Mouse (Mus musculus) MEL (cell line): ENCODE results near the gene Spo11.

Source experiments
- CTCF ChIP-seq, 3 experiments: IDR thresholded peaks in 2 of 3; conservative IDR thresholded peaks in 1 of 3; 2 replicates each; pipeline ENCODE4 v1.5.1; 2011 to 2012; ENCODE audit warnings: low read length in 3 of 3, low read depth in 2 of 3, mild to moderate bottlenecking in 2 of 3, improper control_type of control experiment in 1 of 3, inconsistent platforms in 1 of 3, mixed read lengths in 1 of 3, moderate library complexity in 1 of 3; ENCODE audit not compliant: control insufficient read depth in 1 of 3, insufficient read depth in 1 of 3, poor library complexity in 1 of 3, severe bottlenecking in 1 of 3
- EP300 ChIP-seq, 2 experiments: IDR thresholded peaks; 2 replicates each; pipeline ENCODE4 v1.6.1; 2011; ENCODE audit warnings: improper control_type of control experiment in 2 of 2, low read length in 2 of 2, low read depth in 1 of 2, mild to moderate bottlenecking in 1 of 2
- ETS1 ChIP-seq: IDR thresholded peaks from 2 replicates; pipeline ENCODE4 v1.6.1; 2012; ENCODE audit warnings: low read depth, mild to moderate bottlenecking, inconsistent platforms, low read length, improper control_type of control experiment, moderate library complexity
- MYB ChIP-seq: IDR thresholded peaks from 2 replicates; pipeline ENCODE4 v1.6.1; 2011; ENCODE audit warnings: mild to moderate bottlenecking, low read depth, low read length, improper control_type of control experiment
- MYC ChIP-seq: IDR thresholded peaks from 2 replicates; pipeline ENCODE4 v1.6.1; 2011; ENCODE audit warnings: low read depth, mild to moderate bottlenecking, low read length, improper control_type of control experiment, moderate library complexity
- NELFE ChIP-seq: IDR thresholded peaks from 2 replicates; pipeline ENCODE4 v1.6.1; 2011; ENCODE audit warnings: low read depth, low read length, improper control_type of control experiment
- POLR2A ChIP-seq, 2 experiments: IDR thresholded peaks; 2 replicates each; pipeline ENCODE4 v1.6.1; 2011 to 2012; ENCODE audit warnings: low read length in 2 of 2, mild to moderate bottlenecking in 2 of 2, control low read depth in 1 of 2, improper control_type of control experiment in 1 of 2, low read depth in 1 of 2, moderate library complexity in 1 of 2; ENCODE audit not compliant: control insufficient read depth in 1 of 2, insufficient read depth in 1 of 2, poor library complexity in 1 of 2
- RCOR1 ChIP-seq: IDR thresholded peaks from 2 replicates; pipeline ENCODE4 v1.6.1; 2012; ENCODE audit warnings: low read depth, mild to moderate bottlenecking, inconsistent platforms, low read length, improper control_type of control experiment
- SIN3A ChIP-seq: IDR thresholded peaks from 2 replicates; pipeline ENCODE4 v1.6.1; 2012; ENCODE audit warnings: low read length, improper control_type of control experiment, inconsistent platforms
- TAL1 ChIP-seq: IDR thresholded peaks from 2 replicates; pipeline ENCODE4 v1.6.1; 2012; ENCODE audit warnings: mild to moderate bottlenecking, inconsistent platforms, low read length, moderate library complexity, mixed read lengths
- TBP ChIP-seq: IDR thresholded peaks from 2 replicates; pipeline ENCODE4 v1.8.0; 2011; ENCODE audit warnings: low read depth, low read length, improper control_type of control experiment
- TCF12 ChIP-seq: IDR thresholded peaks from 2 replicates; pipeline ENCODE4 v1.6.1; 2014; ENCODE audit warnings: low read depth, mild to moderate bottlenecking, inconsistent platforms, low read length, improper control_type of control experiment, moderate library complexity
- USF1 ChIP-seq: IDR thresholded peaks from 2 replicates; pipeline ENCODE4 v1.6.1; 2014; ENCODE audit warnings: low read depth, mild to moderate bottlenecking, inconsistent platforms, low read length, improper control_type of control experiment, moderate library complexity
- ZNF384 ChIP-seq: IDR thresholded peaks from 2 replicates; pipeline ENCODE4 v1.6.1; 2012; ENCODE audit warnings: low read depth, mild to moderate bottlenecking, inconsistent platforms, low read length, improper control_type of control experiment

DNA sequence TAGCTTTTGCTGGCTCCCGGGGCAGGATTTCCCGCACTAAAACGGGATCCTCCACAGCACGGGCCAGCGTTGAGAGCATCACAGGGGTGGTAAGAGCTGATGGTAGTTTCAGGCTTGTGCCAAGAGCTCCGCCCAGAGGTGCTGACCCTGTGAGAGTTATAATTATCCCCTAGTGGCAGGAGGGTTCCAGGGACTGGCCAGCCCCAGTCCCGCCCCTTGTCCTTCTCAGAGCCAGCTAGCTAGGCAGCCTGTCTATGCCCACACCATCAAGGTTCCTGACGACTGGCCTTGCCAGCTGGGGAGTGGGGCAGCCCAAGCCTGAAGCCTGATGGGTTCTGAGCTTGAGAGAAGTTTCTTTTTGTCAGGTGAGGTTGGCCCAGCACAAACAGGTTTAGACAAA, 41.1 kb downstream of the Spo11 start:
- TF ChIP-seq CTCF (IDR thresholded peaks at IDR 0.05 in 2 of 3, conservative IDR thresholded peaks at IDR 0.05 in 1 of 3; ENCODE audit: control insufficient read depth in 1 of 3, insufficient read depth in 1 of 3, low read depth in 2 of 3, low read length in 3 of 3, poor library complexity in 1 of 3, severe bottlenecking in 1 of 3) (no peak), NELFE (no peak), TCF12 (no peak), ZNF384 (no peak), ETS1 (no peak), TAL1 (no peak), MYC (no peak), POLR2A (IDR thresholded peaks at IDR 0.05; ENCODE audit: control insufficient read depth in 1 of 2, insufficient read depth in 1 of 2, low read depth in 1 of 2, low read length in 2 of 2, poor library complexity in 1 of 2) (no peak), MYB (no peak), TBP (no peak), EP300 (IDR thresholded peaks at IDR 0.05; ENCODE audit: low read depth in 1 of 2, low read length in 2 of 2) (no peak), RCOR1 (no peak), SIN3A (no peak), USF1 (no peak)
